Mouse (Mus musculus): ENCODE data around the gene 1700109H08Rik.
"Not testable (repeated sequence)": the region's sequence is repeated elsewhere in the genome, so short reads cannot be mapped to it uniquely, and the experiment has no call there.

The 1700109H08Rik gene

DNA sequence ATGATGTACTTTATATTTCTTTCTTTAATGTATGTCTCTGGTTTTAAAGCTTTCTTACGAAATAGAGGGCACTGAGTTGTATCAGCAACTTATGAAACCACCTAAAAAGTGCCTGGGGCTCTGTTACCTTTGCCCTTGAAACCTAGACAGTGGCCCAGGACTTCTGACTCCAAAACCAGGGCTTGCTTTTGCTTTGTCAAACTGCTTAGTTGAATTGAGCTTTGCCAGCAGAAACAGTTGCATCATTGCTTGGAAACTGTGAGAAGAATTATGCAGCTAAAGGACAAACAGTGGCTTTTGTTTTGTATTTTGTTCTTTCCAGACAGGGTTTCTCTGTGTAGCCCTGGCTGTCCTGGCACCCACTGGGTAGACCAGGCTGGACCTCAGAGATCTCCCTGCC, 28.9 kb downstream of the 1700109H08Rik start:
- no peak for DNase-seq (ENCODE audit: low spot score)

DNA sequence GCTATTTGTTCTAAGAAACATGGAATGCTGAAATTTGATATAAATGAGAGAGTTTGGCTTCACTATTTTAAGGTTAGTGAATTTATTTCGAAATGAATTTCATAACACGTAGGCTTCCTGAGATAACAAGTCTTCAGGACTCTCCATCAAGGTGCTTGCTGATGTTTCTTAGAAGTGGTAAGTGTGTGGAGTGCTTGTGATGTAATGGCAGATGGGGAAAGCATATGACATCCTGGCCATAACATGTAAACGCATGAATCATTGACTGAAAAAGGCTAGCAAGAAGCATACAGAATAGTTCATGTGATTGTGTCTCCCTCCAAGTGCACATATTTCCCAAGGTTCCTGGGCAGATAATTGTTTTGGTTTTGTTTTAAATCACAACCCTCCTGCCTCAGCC, 29.4 kb downstream of the 1700109H08Rik start:
- no peak for DNase-seq (ENCODE audit: low spot score)

DNA sequence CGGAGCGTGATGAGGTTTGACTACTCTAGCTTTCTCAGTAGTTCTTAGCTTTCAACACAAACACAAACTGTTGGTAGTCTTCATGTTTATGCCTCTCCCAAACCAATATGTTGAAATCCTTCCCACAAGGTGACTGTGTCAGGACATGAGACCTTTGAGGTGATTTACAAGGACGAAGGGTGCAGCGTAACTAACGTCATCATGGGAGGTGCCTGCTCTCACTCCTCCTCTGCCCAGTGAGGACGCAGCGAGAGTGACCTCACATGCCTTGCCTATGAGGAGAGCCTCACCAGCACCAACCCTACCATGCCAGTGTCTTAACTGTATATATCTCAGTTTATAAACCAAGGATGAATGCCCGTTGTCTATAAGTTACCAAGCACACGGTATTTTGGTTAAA, 35.7 kb downstream of the 1700109H08Rik start:
- no peak for DNase-seq (ENCODE audit: low spot score)

DNA sequence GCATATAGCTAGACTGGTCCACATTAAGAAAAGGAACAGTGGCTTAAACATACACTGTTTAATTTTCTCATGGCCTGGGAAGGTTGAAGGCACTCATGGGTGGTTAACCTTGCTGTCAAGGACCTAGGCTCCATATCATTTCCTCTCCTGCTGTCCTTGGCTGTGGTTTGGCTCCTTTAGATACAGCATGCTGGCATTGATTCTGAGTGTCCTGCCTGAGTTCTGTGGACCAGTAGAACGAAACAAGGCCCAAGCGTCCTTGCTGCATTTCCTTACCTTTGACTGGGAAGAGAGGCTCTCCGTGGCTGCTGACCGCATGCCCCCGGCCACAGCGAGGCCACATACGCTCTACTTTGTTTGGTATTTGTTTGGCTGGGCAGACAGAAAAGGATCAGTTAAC, 37.9 kb downstream of the 1700109H08Rik start:
- DNase-seq (ENCODE audit: low spot score) = no peak

GRCm38 (mm10) chr5:3611835-3612234, 40.5 kb downstream of the 1700109H08Rik start:
- not testable (repeated sequence) for DNase-seq (ENCODE audit: low spot score)

- DNase-seq (ENCODE audit: low spot score) = no peak
Observed at GRCm38 (mm10) chr5:3620486-3620885, 49.1 kb downstream of the 1700109H08Rik start.

- DNase-seq (ENCODE audit: low spot score) = no peak
Observed at GRCm38 (mm10) chr5:3630055-3630454, 58.7 kb downstream of the 1700109H08Rik start.

- no peak for DNase-seq (ENCODE audit: low spot score)
Observed at GRCm38 (mm10) chr5:3631512-3632271, 60.3 kb downstream of the 1700109H08Rik start.

DNA sequence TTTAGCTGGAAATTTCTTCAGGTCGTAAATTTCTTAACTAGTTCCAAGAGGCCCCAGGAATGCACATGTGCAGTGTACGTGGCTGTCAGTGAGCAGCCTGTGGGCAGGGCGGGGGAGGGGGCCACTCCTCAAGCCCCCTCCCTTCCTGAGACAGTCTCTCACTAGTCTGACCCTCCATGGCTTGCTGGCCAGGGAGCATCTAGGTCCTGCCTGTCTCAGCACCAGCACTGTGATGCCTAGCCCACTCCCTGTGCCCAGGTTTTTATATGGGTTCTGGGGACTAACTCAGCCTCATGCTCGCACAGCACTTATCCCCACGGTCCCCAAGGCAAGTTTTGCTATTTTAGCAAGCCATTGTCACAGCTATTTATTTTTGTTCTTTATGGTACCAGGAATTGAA, 60.9 kb downstream of the 1700109H08Rik start:
- no peak for DNase-seq (ENCODE audit: low spot score)

GRCm38 (mm10) chr5:3633315-3633714, 61.9 kb downstream of the 1700109H08Rik start:
- no peak for DNase-seq (ENCODE audit: low spot score)

DNA sequence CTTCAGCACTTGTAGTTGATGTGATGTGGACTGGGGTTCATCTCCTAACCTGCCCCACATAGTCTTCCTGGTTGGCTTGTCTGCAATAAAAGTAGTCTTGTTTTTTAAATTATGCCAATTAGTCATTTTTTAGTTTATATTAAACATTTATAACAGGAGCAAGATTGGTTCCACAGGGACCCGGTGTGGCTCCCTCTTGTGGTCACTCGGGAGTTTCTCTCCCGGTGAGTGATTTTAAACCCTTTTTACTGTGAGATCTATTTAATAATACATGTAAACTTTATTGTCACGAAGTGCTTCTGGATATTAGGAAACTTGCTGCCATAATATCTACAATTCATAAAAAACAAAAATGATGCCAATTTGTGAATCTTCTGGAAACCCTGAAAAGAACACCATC, 62.6 kb downstream of the 1700109H08Rik start:
- no peak for DNase-seq (ENCODE audit: low spot score)

Data from ovary, postnatal 10 days (tissue).